Mouse (Mus musculus): ENCODE measurements around the gene Tnpo3. TPM values are rescaled to one million over a fixed set of nuclear protein-coding genes. Genes with fewer than 3 reads are reported as not detected.
A peak's percentile ranks its signal among the peaks of the same experiment; 100 is the strongest.

The Tnpo3 gene
- total RNA-seq, 2 experiments from 2014 or later: 65.7 to 72.7 TPM

DNA sequence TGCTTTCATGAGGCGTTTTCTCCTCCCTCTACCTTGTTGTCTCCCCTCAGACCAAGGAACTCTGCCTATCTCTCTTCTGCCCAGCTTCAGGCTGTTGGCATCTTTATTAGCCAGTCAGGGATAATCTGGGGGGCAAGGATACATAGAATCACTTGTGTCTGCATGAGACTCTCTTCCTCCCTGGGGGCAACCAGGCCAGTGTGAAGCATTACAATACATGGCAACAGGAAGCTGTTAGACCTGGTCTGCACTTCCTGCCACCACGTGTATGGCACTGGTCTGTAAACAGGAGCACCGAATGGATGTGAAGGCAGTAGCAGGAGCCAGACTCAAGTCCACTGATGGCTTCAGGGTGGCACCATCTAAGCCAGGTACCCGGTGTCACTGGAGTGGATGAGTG lies 79.6 kb downstream of the Tnpo3 start:
- DNase-seq (ENCODE audit: low spot score in 2 of 2): no peak
- no peak for TF ChIP-seq CTCF (conservative IDR thresholded peaks at IDR 0.05)
- no peak overlapping the region for H3K27ac ChIP-seq
- H3K4me3 ChIP-seq: no peak overlapping the region

DNA sequence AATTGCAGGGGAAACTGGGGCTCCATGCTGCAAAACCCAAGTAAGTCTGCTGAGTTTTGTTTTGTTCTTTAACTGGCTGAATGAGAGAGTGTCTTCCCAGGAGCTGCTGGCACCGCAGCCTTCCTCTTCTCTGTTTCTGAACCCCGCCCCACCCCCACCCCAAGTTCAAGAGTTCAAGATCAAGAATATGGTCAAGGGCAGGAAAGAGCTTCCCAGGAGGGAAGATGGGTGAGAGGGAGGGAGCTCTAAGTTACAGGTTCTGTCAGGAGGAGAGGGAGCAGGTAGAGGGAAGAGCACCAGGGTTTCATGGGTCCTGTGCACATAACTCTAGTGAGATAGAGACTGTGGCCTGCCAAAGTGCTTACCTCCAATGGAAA lies 80.3 kb downstream of the Tnpo3 start:
- TF ChIP-seq CTCF (conservative IDR thresholded peaks at IDR 0.05): no peak
- H3K4me3 ChIP-seq: no peak overlapping the region
- DNase-seq (ENCODE audit: low spot score in 2 of 2): no peak
- H3K27ac ChIP-seq: no peak overlapping the region

DNA sequence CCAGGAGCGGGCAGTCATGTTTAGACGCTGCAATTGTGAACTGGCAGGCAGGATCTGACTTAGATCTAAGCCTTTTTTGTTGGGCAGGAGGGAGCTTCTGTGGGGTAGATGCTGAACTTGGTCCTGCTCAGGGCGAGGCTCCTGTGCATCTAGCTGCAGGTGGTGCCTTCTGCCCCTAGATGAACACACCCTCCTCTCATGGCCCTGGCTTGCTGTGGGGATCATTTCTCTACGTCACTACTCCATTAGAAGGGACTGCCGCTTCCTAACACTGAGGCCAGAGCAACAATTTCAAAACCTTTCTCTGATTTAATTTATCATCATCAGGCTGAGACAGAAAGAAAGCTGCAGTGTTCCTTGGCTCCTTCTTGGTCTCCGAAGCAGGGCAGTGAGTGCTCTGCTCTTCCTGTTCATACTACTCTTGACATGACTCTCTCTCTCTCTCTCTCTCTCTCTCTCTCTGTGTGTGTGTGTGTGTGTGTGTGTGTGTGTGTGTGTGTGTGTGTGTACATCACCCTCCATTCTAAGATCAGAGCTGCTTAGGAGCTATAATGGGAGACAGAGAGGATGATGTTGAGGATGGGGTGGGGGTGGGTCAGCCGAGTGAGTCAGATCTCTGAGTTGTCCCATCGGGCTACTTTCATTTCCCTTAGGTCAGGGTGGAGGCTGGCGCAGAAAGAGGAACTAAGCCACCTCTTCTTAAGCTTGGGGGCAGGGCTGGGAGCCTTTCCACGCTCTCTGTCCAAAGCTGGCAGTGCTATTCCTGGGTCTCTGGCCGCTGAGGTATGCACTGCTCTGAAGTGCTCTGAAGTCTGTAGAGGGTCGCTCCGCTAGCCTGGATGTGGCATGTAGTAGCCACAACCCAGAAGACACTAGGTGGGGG lies 80.9 kb downstream of the Tnpo3 start:
- TF ChIP-seq CTCF (conservative IDR thresholded peaks at IDR 0.05): no peak
- H3K4me3 ChIP-seq: no peak overlapping the region; the same call in 1 of the 2 replicates
- peak overlapping the region; percentile 43; the same call in 1 of the 2 replicates for H3K27ac ChIP-seq
- no peak for DNase-seq (ENCODE audit: low spot score in 2 of 2)

DNA sequence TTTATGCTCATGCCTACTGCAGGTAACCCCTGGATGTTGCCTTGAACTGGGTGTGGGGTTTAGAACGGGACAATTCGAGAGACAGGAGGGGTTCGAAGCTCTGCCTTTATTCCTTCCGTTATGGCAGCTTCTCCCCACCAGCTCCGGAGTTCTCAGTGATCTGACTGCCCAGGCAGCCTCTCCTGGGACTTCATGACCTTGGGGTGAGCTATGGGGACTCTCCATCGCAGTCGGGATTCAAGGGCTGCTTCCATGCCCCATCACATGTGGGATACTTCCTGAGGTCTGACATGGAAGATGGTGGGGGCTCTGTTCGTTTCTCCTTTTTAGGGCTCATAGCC lies 81.6 kb downstream of the Tnpo3 start:
- no peak for DNase-seq (ENCODE audit: low spot score in 2 of 2)
- TF ChIP-seq CTCF (conservative IDR thresholded peaks at IDR 0.05): no peak
- peak overlapping the region; percentile 43; the same call in 1 of the 2 replicates for H3K27ac ChIP-seq
- H3K4me3 ChIP-seq: no peak overlapping the region; the same call in 1 of the 2 replicates

DNA sequence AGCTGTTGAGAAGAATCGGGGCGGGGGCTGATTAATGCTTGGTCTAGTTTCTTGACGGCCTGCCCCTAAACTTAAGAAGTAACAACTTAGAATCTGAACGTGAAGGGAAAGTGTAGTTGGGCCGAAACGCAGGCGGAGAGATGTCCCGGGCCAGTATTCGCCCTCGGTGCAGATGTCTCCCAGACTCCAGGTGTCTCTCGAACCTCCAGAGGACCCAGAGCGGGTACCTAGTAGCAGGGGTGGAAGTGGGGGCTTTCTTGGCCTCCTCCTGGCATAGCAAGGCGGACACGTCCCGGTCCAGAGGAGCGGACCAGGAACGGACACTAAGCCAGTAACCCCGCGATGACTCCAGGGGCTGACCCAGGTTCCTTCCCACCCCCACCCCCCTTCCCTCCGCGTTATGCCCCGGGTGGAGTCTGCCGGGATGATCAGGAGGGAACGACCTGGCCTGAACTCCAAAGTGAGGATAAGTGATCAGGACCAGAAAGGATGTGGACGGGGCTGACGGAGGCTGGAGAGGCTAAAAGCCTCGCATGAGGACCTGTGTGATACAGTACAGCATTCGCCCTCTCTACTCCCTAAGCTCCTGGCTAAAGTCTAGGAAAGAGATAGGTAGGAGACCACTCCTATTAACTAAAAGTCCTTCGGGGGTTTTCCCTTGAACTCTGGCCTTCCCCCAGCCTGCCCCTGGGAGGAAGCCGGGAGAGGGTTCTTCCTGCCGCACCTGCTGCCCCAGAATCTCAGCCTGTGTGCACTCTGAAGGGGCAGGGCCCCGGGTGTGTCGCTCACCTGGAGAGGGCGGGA lies 82.1 kb downstream of the Tnpo3 start:
- Histone ChIP-seq H3K27ac (peak overlapping the region; percentile 32; the same call in 1 of the 2 replicates), H3K4me3 (peak overlapping the region; percentile 51)
- TF ChIP-seq CTCF (conservative IDR thresholded peaks at IDR 0.05): no peak
- DNase-seq (ENCODE audit: low spot score in 2 of 2): no peak

DNA sequence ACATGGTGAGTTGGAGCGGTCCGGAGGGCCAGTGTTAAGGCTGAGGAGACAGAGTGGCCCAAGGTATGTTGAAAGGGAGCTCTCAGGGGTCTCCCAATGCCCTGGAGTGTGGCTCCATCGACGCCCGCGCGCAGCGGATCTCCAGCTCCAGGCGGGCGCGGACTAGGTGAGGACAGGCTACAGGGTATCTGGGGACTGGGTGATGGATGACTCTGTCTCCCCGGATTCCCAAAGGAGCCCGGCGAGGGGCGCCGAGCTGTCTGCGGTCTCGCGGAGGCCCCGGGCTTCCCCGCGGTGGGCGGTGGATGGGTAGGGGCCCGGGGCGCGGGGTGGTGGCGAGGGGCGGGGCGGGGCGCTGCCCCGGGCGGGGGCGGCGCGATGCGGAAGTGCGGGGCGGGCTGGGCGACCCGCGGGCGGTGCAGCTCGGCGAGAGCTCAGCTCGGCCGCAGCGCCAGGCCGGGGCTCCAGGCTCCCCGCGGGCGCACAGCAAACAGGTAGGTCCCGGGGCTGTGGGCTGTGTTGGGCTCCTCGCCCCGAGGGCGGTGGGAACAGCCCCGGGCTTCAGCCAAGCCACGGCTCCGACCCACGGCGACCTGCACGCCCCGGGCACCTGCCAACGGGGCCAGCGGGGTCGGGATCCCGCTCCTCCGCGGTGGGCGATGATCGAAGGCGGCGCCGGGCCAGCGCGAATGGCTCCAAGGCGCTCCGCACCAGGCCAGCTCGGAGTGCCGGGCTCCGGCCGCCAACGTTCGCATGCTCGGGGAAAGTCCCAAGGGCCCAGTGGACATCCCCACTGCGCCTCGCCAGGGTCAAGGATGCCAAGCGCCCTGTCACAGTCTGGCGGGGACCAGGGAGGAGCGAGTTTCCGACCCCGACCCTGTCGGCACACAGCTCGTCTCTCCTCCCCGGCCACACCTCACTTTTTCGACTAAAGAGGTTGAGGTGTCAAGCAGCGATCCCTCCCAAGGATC lies 83.1 kb downstream of the Tnpo3 start, which contains the start of gene Irf5:
TSS of gene Irf5 (plus strand) at position 345 of the 971 bp plus-strand sequence.
- H3K4me3 ChIP-seq: peak within 1 kb of the TSS; percentile 51
- no peak for DNase-seq (ENCODE audit: low spot score in 2 of 2)
- TF ChIP-seq CTCF (conservative IDR thresholded peaks at IDR 0.05): no peak
- peak within 1 kb of the TSS; percentile 32; the same call in 1 of the 2 replicates for H3K27ac ChIP-seq

DNA sequence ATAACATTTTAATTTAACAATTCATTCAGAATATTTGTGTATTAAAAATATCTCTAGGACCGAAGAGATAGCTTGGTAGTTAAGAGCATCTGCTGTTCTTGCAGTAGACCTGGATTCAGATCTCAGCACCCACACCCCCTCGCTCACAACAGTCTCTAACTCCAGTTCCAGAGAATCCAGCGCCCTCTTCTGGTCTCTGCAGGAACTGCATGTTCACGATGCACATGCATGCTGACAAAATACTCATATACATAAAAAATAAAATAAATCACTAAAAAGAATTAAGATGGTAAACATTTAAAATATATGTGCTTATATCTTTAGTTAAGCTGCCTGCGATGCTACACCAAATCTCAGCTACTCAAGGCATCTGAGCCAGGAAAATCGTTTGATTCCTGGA lies 84.4 kb downstream of the Tnpo3 start:
- DNase-seq (ENCODE audit: low spot score in 2 of 2): no peak
- peak; percentile 69 for TF ChIP-seq CTCF (conservative IDR thresholded peaks at IDR 0.05)

DNA sequence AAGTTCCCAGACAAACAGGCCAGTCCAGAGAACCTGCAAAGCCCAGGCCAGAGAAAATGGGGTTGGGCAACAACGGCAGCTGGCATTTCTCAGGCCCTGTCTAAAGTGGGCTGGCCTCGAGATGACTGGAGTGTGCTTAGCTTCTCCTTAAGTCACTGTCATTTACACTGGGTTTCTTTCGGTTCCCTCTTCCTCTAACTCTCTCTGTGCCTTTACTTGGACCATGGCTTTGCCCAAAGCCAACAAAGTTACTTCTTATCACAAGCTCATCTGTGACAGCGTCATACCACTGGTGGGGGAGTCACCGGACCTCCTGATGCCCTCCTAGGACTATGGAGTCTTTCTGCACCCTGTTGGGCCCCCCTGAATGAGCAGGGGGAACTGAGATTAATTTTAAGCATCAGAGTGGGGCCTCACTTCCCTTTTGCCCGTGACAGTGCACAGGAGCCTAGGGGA lies 85.6 kb downstream of the Tnpo3 start:
- H3K4me3 ChIP-seq: no peak overlapping the region

More for the DNA sequence above, 84.4 kb downstream of the Tnpo3 start:
- Histone ChIP-seq H3K27ac (no peak overlapping the region), H3K4me3 (no peak overlapping the region)

DNA sequence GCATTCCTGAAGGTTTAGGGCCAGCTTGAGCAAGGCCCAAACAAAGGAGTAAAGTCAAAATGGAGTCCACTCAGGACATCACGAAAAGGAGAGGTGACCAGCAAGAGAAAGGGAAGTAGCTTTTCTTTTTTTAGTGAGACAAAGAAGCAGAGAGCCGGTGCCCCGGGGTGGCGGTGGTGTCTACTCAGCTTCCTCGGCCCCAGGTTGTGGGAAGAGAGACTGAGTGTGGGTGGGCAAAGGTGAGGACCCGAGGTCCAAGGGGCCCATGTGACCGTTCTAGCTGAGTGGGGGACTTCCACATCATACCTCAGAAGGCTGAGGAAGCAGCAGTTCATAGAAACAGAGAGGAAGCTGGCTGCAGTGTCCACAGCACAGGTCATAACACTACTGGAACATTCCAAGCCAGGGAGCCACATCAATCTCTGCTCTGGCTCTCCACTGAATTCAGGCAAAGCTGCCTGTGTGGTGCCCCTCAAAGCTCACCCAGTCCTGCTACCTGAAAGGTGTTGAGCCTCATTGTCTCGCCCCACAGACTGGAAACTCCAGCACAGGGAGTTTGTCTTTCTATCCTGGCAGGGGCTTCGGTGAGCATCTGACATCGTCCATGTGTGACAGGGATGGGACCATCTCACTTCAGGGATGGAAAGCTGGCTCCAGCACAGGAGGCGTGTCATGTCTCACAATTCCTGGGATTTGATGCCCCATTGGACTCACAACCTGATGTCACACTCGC lies 86.2 kb downstream of the Tnpo3 start:
- H3K27ac ChIP-seq: peak overlapping the region; percentile 55; the same call in 1 of the 2 replicates
- no peak for DNase-seq (ENCODE audit: low spot score in 2 of 2)
- no peak for TF ChIP-seq CTCF (conservative IDR thresholded peaks at IDR 0.05)
- H3K4me3 ChIP-seq: no peak overlapping the region

More for the DNA sequence above, 85.6 kb downstream of the Tnpo3 start:
- no peak for TF ChIP-seq CTCF (conservative IDR thresholded peaks at IDR 0.05)
- H3K27ac ChIP-seq: peak overlapping the region; percentile 55; the same call in 1 of the 2 replicates
- DNase-seq (ENCODE audit: low spot score in 2 of 2): no peak

DNA sequence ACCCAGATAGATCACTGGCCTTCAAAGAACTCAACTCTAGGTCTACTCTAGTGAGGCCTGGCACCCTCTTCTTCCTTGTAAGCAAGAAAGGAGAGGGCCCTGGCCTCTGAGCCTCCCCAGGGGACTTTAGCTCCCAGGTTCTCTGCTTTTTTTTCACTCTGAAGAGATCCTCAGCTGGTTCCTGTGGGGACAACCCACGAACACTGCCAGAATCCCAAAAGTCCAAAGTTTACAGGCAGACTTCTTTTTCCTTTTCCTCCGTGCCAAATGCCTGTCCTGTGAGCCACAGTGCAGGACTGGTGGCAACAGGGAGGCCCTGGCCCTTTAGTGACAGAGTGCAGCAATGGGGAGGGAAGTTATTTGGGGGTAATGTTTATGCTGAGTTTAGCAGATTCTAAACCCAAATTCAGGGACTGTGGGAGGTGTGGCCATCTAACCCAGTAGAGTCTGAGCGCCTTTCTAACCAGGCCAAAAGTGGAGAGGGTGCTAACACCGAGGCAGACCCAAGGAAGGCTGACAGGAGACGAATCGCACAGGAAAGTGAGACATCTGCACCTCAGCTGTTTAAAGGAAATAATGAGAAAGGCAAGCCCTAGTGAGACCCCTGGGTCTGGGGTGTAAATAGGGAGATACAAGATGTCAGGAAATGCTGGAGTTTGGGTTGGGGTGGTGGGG lies 86.9 kb downstream of the Tnpo3 start:
- DNase-seq (ENCODE audit: low spot score in 2 of 2): no peak
- peak overlapping the region; percentile 46; the same call in 1 of the 2 replicates for H3K27ac ChIP-seq
- H3K4me3 ChIP-seq: no peak overlapping the region
- no peak for TF ChIP-seq CTCF (conservative IDR thresholded peaks at IDR 0.05)

DNA sequence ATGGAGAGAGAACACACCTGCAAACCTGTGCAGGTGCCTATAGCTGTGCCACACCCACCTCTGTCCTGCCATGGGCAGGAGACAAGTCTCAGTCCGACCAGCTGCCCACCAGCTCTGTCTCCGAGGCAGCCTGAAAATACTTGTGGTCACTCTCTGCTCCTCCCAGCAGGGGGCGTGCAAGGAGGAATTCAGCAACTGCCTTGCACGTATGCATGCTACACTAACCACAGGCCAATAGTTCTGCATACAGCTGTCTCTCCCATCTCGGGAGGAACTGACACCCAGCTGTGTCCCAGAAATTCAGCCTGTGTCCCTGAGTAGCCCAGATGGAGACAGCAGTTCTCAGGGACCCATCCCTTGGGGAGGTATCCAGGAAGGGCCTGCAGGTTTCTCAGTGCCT lies 92.5 kb downstream of the Tnpo3 start:
- H3K27ac ChIP-seq: no peak overlapping the region
- peak; percentile 39 to 75 for DNase-seq (ENCODE audit: low spot score in 2 of 2)
- no peak overlapping the region for H3K4me3 ChIP-seq
- TF ChIP-seq CTCF (conservative IDR thresholded peaks at IDR 0.05): peak; percentile 88
